Mouse (Mus musculus) embryonic fibroblast, embryonic 13.5 days (primary cell): ENCODE measurements at regions not wholly inside any gene's neighbourhood (a gene's known extent, or its start where the extent isn't known, plus 50 kb on each side); places are given as distances from the start of the nearest gene placed in this dataset.

ENCODE experiments used
- H3K27ac ChIP-seq: 2 replicates; pipeline ENCODE4 v1.5.1; 2012; ENCODE audit warnings: low read length, control low read depth, inconsistent platforms; ENCODE audit not compliant: insufficient read depth
- H3K4me1 ChIP-seq: 2 replicates; pipeline ENCODE4 v1.6.1; 2011; ENCODE audit warnings: low read length; ENCODE audit not compliant: control insufficient read depth, insufficient read depth
- H3K4me3 ChIP-seq: 2 replicates; pipeline ENCODE4 v1.5.1; 2011; ENCODE audit warnings: mild to moderate bottlenecking, control low read depth, low read length; ENCODE audit not compliant: insufficient read depth
- CTCF ChIP-seq: IDR thresholded peaks from 2 replicates; pipeline ENCODE4 v1.5.1; 2011; ENCODE audit warnings: mild to moderate bottlenecking, control low read depth, low read length, moderate library complexity, borderline replicate concordance; ENCODE audit not compliant: insufficient read depth
- POLR2A ChIP-seq: IDR thresholded peaks from 2 replicates; pipeline ENCODE4 v1.6.1; 2011; ENCODE audit warnings: low read depth, mild to moderate bottlenecking, control low read depth, low read length, moderate library complexity

- Histone ChIP-seq H3K4me1 (no peaks in the 10 kb centered on the region), H3K4me3 (no peak overlapping the region), H3K27ac (no peak overlapping the region)
- TF ChIP-seq CTCF, result no peak
- no peak for TF ChIP-seq POLR2A
These were observed 537.2 kb downstream of the Ofcc1 start for GRCm38 (mm10) chr13:39823965-39824555.

GRCm38 (mm10) chr13:39823346-39823954, 537.8 kb downstream of the Ofcc1 start:
- no peaks in the 10 kb centered on the region for H3K4me1 ChIP-seq
- no peak overlapping the region for H3K4me3 ChIP-seq
- no peak overlapping the region for H3K27ac ChIP-seq
- no peak for TF ChIP-seq CTCF
- no peak for TF ChIP-seq POLR2A

GRCm38 (mm10) chr13:39774554-39774953, 586.7 kb downstream of the Ofcc1 start:
- H3K4me1 ChIP-seq, result no peaks in the 10 kb centered on the region
- TF ChIP-seq POLR2A (no peak), CTCF (no peak)
- no peak overlapping the region for H3K27ac ChIP-seq
- H3K4me3 ChIP-seq, result no peak overlapping the region

- no peak for TF ChIP-seq POLR2A
- no peak for TF ChIP-seq CTCF
- Histone ChIP-seq H3K4me1 (no peaks in the 10 kb centered on the region), H3K4me3 (no peak overlapping the region), H3K27ac (no peak overlapping the region)
These were observed 587.1 kb downstream of the Ofcc1 start for GRCm38 (mm10) chr13:39774111-39774510.

- no peak for TF ChIP-seq CTCF
- no peak for TF ChIP-seq POLR2A
- H3K27ac ChIP-seq, result no peak overlapping the region
These were observed 592.0 kb downstream of the Ofcc1 start for GRCm38 (mm10) chr13:39769228-39769627.

GRCm38 (mm10) chr13:39766897-39767296, 594.4 kb downstream of the Ofcc1 start:
- H3K27ac ChIP-seq, result no peak overlapping the region
- H3K4me3 ChIP-seq, result no peak overlapping the region
- TF ChIP-seq CTCF, result no peak
- no peak for TF ChIP-seq POLR2A
- H3K4me1 ChIP-seq, result no peaks in the 10 kb centered on the region

More at GRCm38 (mm10) chr13:39769228-39769627, 592.0 kb downstream of the Ofcc1 start:
- H3K4me1 ChIP-seq, result no peaks in the 10 kb centered on the region
- H3K4me3 ChIP-seq, result no peak overlapping the region
